Mouse (Mus musculus) heart, embryonic 15.5 days (tissue): ENCODE data around the gene Kif6. TPM values are rescaled to one million over a fixed set of nuclear protein-coding genes. Genes with fewer than 3 reads are reported as not detected.
A peak's percentile ranks its signal among the peaks of the same experiment; 100 is the strongest.

Experiments
- ATAC-seq: fragments of 200-750 bp; cut with Nextera tagmentation; replicated peaks from 2 replicates; pipeline ENCODE4 v1.8.0; 2017; ENCODE audit warnings: low read depth, moderate TSS enrichment; ENCODE audit not compliant: insufficient number of reproducible peaks, insufficient read depth, low FRiP score
- H3K27ac ChIP-seq: fragments of 300-500 bp; sonication (generic); 2 replicates; pipeline ENCODE4 v1.5.1; 2015; ENCODE audit warnings: mild to moderate bottlenecking, inconsistent platforms
- H3K27me3 ChIP-seq: fragments of 300-500 bp; sonication (generic); 2 replicates; pipeline ENCODE4 v1.6.1; 2015; ENCODE audit warnings: inconsistent platforms
- H3K36me3 ChIP-seq: fragments of 300-500 bp; sonication (generic); 2 replicates; pipeline ENCODE4 v1.6.1; 2015; ENCODE audit warnings: mild to moderate bottlenecking, inconsistent platforms
- H3K4me1 ChIP-seq: fragments of 300-500 bp; sonication (generic); replicated peaks from 2 replicates; pipeline ENCODE4 v1.6.1; 2015; ENCODE audit warnings: inconsistent platforms
- H3K4me2 ChIP-seq: fragments of 300-500 bp; sonication (generic); 2 replicates; pipeline ENCODE4 v1.6.1; 2015; ENCODE audit warnings: inconsistent platforms, mild to moderate bottlenecking, moderate library complexity
- H3K4me3 ChIP-seq: fragments of 300-500 bp; sonication (generic); 2 replicates; pipeline ENCODE4 v1.5.1; 2015; ENCODE audit warnings: mild to moderate bottlenecking, inconsistent platforms
- H3K9ac ChIP-seq: fragments of 300-500 bp; sonication (generic); 2 replicates; pipeline ENCODE4 v1.6.1; 2015; ENCODE audit warnings: mild to moderate bottlenecking, inconsistent platforms
- H3K9me3 ChIP-seq: fragments of 300-500 bp; sonication (generic); replicated peaks from 2 replicates; pipeline ENCODE4 v1.6.1; 2016; ENCODE audit warnings: inconsistent platforms
- WGBS: fragments of 180-500 bp; shearing (Covaris S2); methylation state at CpG from one replicate; pipeline ENCODE4 v1.1.7; 2015; ENCODE audit warnings: mixed read lengths; 5-methylcytosine and 5-hydroxymethylcytosine counted together
- polyA plus RNA-seq: library from polyadenylated mRNA; unstranded; fragments of >200 nt; fragmentation: Nextera tagmentation; extraction: Ambion mirVana; gene quantifications from 2 replicates; pipeline ENCODE4 v1.2.1, GENCODE M21; 2015

Kif6 gene
- polyA plus RNA-seq, 1 experiment from 2014 or later: 1.9 TPM

DNA sequence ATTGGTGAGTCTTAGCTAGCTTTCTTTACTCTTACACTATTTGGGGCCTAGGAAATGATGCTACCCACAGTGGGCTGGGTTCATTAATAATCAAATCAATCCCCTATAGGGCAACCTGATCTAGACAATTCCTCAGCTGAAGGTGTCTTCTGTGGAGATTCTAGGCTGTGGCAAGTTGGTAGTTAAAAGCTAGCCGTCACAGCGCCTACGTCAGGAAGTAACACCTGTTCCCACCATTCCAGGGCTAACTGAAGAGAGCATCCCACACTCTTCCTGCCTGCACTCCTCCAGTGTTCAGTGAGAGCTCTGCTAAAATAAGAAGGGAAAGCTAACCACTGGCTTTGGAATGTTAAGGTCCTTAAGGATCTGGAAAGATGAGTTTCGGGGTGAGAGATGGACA, 205.3 kb downstream of the Kif6 start:
- H3K4me2 ChIP-seq: no peak overlapping the region
- no peak overlapping the region for H3K9ac ChIP-seq
- no peak overlapping the region for H3K4me3 ChIP-seq
- no peak overlapping the region for H3K27ac ChIP-seq
- H3K9me3 ChIP-seq: no peaks in the 10 kb centered on the region
- peaks cover 14% of the 10 kb centered on the region for H3K4me1 ChIP-seq
- no peaks in the 10 kb centered on the region for H3K27me3 ChIP-seq
- ATAC-seq: no peak
- H3K36me3 ChIP-seq: no peaks in the 10 kb centered on the region
- WGBS: 72% methylated on average over 4 of the region's 4 CpGs

DNA sequence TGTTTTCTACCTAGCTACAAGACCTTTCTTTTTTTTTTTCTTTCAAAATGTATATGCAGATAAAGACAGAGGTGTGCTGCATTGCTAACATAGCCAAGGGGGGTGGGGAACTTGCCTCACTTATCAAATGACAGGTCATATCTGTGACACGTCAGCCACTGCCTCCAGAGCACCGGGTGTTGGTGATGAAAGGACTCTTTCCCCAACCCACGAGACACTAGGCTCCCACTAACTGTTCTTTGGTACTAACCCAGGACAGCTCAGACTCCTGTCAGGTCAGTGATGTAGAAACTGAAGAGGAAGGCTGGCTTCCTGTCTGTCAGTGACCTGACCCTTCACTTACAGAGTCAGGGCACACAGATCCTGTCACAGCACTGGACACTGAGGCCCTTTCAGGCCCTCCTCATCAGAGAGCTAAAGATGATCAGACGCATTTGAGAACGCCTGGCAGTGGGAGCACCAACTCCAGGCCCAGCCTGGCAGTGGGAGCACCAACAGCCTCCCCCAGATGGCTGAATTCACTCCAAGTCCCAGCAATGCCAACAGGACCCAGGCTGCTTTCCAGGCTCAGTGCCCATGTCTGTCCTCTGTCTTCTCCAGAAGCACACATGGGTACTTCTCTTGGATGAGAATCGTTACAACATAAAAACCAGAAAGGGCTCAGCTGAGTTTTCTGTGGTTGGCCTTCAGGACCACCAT, 209.4 kb downstream of the Kif6 start:
- H3K9me3 ChIP-seq: no peaks in the 10 kb centered on the region
- peak overlapping the region; percentile 68 for H3K27ac ChIP-seq
- H3K4me1 ChIP-seq: peaks cover 18% of the 10 kb centered on the region
- 27% methylated on average over 6 of the region's 6 CpGs for WGBS
- no peak overlapping the region for H3K4me2 ChIP-seq
- H3K27me3 ChIP-seq: no peaks in the 10 kb centered on the region
- no peak overlapping the region for H3K9ac ChIP-seq
- ATAC-seq: peak; percentile 33; the same call in 1 of the 2 replicates
- no peaks in the 10 kb centered on the region for H3K36me3 ChIP-seq
- no peak overlapping the region for H3K4me3 ChIP-seq

DNA sequence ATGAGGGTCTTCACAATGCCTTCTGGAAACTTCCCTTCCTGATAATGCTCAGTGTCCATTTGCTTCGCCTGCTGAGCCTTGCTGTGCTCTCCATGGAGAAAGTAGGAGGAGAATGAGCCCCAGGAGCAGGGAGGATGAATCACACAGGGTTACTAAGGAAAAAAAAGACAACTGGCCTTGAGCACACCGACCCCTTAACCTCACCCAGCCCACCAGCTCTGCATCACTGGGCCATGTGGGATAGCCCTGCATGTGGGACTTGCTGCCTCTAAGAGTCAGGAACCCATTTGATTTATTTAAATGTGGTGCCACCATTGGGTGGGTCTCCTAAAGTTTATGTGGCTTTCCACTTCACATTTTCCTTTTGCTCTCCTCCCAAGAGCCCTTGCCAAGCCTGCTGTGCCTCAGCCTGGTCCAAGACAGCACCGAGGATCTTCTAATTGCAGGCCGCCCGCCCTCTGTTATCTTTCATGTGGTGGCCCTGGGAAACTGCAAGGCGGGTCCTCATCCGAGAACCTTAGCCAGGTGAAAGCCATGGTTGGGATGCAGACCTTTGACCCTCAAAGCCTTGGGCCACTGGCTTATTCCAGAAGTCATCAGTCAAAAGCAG, 210.0 kb downstream of the Kif6 start:
- no peak overlapping the region for H3K9ac ChIP-seq
- no peaks in the 10 kb centered on the region for H3K27me3 ChIP-seq
- H3K36me3 ChIP-seq: no peaks in the 10 kb centered on the region
- no peak overlapping the region for H3K4me3 ChIP-seq
- no peak overlapping the region for H3K4me2 ChIP-seq
- peak overlapping the region; percentile 68; the same call in 1 of the 2 replicates for H3K27ac ChIP-seq
- 82% methylated on average over 7 of the region's 7 CpGs for WGBS
- H3K4me1 ChIP-seq: peaks cover 18% of the 10 kb centered on the region
- H3K9me3 ChIP-seq: no peaks in the 10 kb centered on the region
- no peak for ATAC-seq

DNA sequence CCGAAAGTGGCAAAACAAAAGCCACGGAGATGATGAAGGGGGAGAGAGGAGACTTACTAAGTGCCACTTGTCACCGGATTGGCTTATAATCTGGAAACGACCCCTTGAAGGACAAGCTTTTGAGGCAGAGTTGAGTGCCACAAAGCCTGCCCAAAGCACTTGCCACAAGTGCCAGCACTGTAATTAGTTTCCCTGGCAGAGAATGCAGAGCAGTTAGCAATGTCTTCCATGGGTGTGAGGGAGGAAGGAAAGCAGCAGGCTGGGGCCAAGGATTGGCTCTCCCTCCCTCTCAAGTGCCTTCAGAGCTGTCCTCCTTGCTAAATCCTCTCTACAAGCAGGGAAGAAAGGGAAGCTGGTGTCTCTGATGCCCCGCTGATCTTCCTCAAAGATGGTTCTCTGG, 210.9 kb downstream of the Kif6 start:
- Histone ChIP-seq H3K36me3 (no peaks in the 10 kb centered on the region), H3K27ac (no peak overlapping the region), H3K9ac (no peak overlapping the region), H3K9me3 (no peaks in the 10 kb centered on the region), H3K4me1 (peaks cover 27% of the 10 kb centered on the region), H3K27me3 (no peaks in the 10 kb centered on the region), H3K4me2 (no peak overlapping the region), H3K4me3 (no peak overlapping the region)
- no peak for ATAC-seq
- 73% methylated on average over 5 of the region's 5 CpGs for WGBS

DNA sequence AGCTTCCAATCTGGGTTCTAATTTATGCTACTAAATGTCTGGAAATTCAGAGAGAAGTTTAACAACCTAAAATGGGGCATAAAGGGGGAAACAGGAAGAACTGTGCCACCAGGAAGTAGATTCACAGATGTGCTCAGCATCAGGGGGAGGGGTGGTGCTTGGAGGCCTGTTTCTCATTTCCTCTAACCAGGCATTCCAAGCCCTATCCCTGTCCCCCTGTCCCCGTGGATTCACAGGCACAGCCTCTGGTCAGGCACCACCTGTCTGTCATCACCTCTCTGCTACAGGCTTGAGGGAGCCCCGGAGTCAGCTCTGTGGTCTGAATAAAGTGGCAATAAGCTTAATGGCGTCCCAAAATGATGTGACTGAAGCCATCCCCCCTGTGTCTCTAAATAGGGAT, 216.8 kb downstream of the Kif6 start:
- Histone ChIP-seq H3K9me3 (no peaks in the 10 kb centered on the region), H3K4me1 (peaks cover 20% of the 10 kb centered on the region), H3K36me3 (no peaks in the 10 kb centered on the region), H3K27ac (no peak overlapping the region), H3K4me3 (no peak overlapping the region), H3K27me3 (no peaks in the 10 kb centered on the region), H3K9ac (no peak overlapping the region), H3K4me2 (no peak overlapping the region)
- WGBS: 14% methylated on average over 3 of the region's 3 CpGs
- ATAC-seq: no peak

DNA sequence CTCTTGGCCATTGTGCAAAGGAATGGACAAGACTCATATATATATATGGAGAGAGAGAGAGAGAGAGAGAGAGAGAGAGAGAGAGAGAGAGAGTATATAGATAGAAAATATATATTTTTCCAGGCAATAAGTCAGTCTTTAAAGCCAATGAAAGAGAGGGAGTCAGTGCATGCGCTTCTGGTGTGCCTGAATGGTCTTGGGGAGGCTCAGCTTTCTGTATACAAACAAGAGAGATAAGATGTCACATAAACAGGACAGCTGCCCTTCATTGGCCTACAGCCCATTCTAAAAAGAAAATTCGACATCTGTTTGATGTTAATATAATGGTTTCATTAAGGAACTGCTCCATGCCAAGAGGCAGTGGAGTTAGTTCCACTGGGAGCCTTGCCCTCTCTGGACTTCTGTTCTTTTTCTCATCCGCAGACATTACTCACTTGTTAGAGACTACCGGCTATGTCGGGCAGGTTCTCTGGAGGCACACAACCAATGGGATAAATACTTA, 219.2 kb downstream of the Kif6 start:
- Histone ChIP-seq H3K27ac (no peak overlapping the region), H3K36me3 (no peaks in the 10 kb centered on the region), H3K9ac (no peak overlapping the region), H3K4me1 (peaks cover 30% of the 10 kb centered on the region), H3K9me3 (no peaks in the 10 kb centered on the region), H3K4me2 (no peak overlapping the region), H3K4me3 (no peak overlapping the region), H3K27me3 (no peaks in the 10 kb centered on the region)
- 81% methylated on average over 5 of the region's 5 CpGs for WGBS
- no peak for ATAC-seq

DNA sequence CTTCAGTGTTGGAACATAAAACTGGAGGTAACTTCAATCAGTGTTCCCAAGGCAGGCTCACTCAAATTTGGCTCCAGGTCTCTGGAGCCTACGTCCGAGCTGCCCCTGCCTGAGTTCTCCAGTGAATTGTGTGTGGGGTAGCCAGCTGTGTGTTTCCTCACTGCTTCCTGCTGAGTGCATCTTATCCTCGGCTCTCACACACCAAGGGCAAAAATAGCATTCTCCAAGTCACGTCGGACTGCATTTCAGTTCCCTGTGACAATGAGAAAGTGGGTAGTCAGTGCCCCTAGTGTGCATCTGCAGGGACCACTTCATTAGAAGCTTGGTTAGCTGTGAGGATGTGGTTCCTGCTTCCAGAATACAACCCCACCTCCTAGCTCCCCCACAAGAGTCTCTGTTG, 222.5 kb downstream of the Kif6 start:
- no peaks in the 10 kb centered on the region for H3K9me3 ChIP-seq
- H3K27ac ChIP-seq: peak overlapping the region; percentile 8
- H3K27me3 ChIP-seq: no peaks in the 10 kb centered on the region
- H3K4me3 ChIP-seq: no peak overlapping the region
- WGBS: 19% methylated on average over 5 of the region's 5 CpGs
- no peaks in the 10 kb centered on the region for H3K36me3 ChIP-seq
- ATAC-seq: 0 out of 2 replicates have a peak, but pooled peaks have one; percentile 43
- H3K4me1 ChIP-seq: peaks cover 13% of the 10 kb centered on the region
- no peak overlapping the region for H3K4me2 ChIP-seq
- H3K9ac ChIP-seq: no peak overlapping the region

DNA sequence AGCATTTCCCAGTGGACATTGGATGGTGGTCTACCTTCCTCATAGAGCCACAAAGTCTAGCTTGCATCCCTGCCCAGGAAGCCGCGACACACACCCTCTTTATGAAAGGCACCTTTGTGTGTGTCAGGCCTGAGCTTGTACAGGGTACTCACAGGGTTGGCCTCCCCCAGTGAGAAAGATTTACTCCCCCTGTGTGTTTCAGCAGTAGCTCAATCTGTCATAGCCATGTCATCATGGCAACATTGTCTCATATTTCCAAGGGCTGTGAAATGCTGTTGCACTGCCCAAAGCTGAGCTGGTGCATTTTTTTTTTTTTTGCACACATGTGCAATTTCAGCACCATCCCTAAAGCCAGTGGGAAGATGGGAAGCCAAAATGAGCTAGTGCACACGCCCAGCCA, 224.3 kb downstream of the Kif6 start:
- Histone ChIP-seq H3K36me3 (no peaks in the 10 kb centered on the region), H3K4me1 (peaks cover 15% of the 10 kb centered on the region), H3K27me3 (no peaks in the 10 kb centered on the region), H3K4me3 (no peak overlapping the region), H3K9me3 (no peaks in the 10 kb centered on the region), H3K9ac (no peak overlapping the region), H3K27ac (no peak overlapping the region), H3K4me2 (no peak overlapping the region)
- ATAC-seq: no peak
- WGBS: 74% methylated on average over 3 of the region's 3 CpGs

DNA sequence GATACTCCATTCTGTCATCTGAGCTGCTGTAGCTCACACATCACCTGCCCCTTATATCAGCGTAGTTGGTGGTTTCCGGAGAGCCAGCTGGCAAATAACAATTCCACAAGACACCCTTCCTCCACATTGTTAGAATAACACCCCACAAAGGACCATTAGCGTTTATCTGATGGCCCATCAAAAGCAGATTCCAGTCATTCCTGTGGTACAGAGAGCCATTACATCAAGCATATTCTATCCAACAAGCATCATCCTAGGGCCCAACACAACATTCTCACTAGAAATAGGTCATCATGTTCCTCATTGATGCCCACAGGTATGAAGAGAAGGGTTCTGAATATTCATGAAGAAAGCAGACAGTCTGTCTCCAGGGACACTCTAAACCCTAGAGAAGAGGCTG, 236.3 kb downstream of the Kif6 start:
- Histone ChIP-seq H3K9me3 (no peaks in the 10 kb centered on the region), H3K36me3 (no peaks in the 10 kb centered on the region), H3K9ac (no peak overlapping the region), H3K4me1 (peaks cover 3% of the 10 kb centered on the region), H3K27me3 (no peaks in the 10 kb centered on the region), H3K27ac (no peak overlapping the region), H3K4me2 (no peak overlapping the region), H3K4me3 (no peak overlapping the region)
- WGBS: 27% methylated on average over 3 of the region's 3 CpGs
- ATAC-seq: no peak

DNA sequence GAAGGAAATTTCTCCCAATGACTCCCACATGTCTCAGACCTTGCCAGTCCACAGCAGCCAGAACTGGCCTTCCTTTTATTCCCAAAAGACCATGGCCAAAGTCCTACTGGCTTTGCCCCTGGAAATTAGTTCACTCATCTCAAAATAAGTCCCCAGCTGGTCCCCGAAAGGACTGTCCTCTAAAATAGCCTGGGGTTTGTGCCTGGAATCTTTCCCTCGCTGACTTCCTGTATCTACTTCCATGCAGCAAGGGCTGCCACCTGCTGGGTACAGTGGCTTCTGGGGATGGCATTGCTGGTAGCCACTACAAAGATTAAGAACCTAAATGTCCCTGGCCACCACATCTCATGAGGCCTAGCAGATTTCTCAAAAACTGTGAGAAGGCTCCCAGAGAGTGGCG, 237.2 kb downstream of the Kif6 start:
- WGBS: 52% methylated on average over 3 of the region's 3 CpGs
- Histone ChIP-seq H3K27ac (no peak overlapping the region), H3K9ac (no peak overlapping the region), H3K4me3 (no peak overlapping the region), H3K4me1 (peaks cover 3% of the 10 kb centered on the region), H3K27me3 (no peaks in the 10 kb centered on the region), H3K9me3 (no peaks in the 10 kb centered on the region), H3K4me2 (no peak overlapping the region), H3K36me3 (no peaks in the 10 kb centered on the region)
- ATAC-seq: no peak

DNA sequence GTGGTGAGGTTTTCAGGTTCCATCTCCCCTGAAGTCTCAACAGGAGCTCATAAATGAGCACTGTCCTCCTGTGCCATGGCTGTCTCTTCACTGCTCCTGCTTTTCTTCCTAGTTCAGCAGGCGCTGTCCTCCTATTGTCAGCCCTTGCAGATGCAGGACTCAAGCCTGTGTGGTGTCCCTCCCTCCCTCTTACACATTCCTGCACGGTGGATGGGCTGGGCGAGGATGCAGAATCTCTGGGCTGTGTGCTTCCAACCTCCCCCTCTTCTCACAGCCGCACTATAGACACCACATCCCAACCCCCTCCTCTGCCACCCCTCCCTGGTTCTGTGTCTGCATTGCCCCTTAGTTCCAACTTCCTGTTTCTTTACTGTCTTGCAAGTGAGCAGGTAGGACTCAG, 240.8 kb downstream of the Kif6 start:
- WGBS: 32% methylated on average over 4 of the region's 4 CpGs
- H3K9ac ChIP-seq: no peak overlapping the region
- ATAC-seq: no peak
- H3K27me3 ChIP-seq: no peaks in the 10 kb centered on the region
- H3K4me1 ChIP-seq: peaks cover 3% of the 10 kb centered on the region
- H3K27ac ChIP-seq: no peak overlapping the region
- no peak overlapping the region for H3K4me3 ChIP-seq
- H3K4me2 ChIP-seq: no peak overlapping the region
- no peaks in the 10 kb centered on the region for H3K36me3 ChIP-seq
- no peaks in the 10 kb centered on the region for H3K9me3 ChIP-seq
